Mouse (Mus musculus) adrenal gland, postnatal 10 days (tissue): Measurements from ENCODE around the gene Fbxo48. TPM values are rescaled to one million over a fixed set of nuclear protein-coding genes. Genes with fewer than 3 reads are reported as not detected.
A peak's percentile ranks its signal among the peaks of the same experiment; 100 is the strongest.

Source experiments
- DNase-seq: peaks from one replicate; pipeline ENCODE4 v3.0.0; 2021; ENCODE audit warnings: mixed read lengths
- long read RNA-seq, 2 experiments: library from polyadenylated mRNA; stranded (forward); transcript quantifications; one replicate each; pipeline ENCODE4 v2.0.0; 2021
- total RNA-seq, 2 experiments: library from RNA; stranded (reverse); gene quantifications; 2 replicates each; pipeline ENCODE4 v1.2.3; 2021

The Fbxo48 gene
- 1 to 10 TPM; 1.3 to 2.1 TPM for total RNA-seq
- long read RNA-seq, experiment 1, result 0 reads
- long read RNA-seq, experiment 2, result 0 reads

GRCm38 (mm10) chr11:16950976-16951760 lies at the start of gene Fbxo48:
Gene Fbxo48, plus strand, starts transcription at chr11:16951375.
- DNase-seq, result peak; percentile 96

DNA sequence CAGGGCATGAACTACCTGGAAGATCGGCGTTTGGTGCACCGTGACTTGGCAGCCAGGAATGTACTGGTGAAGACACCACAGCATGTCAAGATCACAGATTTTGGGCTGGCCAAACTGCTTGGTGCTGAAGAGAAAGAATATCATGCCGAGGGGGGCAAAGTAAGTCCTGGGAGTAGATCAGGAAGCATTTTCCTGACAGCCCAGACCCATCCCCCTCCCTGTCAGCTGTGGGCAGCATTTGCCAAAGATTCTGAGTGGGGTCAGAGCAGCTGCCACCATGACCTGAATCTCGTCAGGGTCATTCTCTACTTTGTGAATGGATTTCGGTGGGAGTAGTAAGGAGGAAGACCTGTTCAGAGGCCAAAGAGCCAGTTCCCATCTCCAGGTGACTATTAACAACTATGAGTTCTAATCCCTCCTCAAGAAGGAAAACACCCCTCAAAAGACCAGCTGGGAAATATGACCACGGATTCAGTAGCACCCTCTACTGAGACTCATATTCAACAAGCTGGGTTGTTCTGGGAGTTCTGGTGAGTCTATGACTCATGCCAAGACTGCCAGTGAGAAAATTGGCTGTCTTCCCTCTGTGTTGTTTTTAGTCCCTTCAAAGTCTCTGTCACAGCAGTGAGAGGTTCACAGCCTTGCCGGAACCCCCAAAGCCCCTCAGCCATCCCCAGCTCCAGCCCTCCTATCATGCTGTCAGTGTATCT lies 46.7 kb upstream of the Fbxo48 start:
- DNase-seq, result peak; percentile 37

DNA sequence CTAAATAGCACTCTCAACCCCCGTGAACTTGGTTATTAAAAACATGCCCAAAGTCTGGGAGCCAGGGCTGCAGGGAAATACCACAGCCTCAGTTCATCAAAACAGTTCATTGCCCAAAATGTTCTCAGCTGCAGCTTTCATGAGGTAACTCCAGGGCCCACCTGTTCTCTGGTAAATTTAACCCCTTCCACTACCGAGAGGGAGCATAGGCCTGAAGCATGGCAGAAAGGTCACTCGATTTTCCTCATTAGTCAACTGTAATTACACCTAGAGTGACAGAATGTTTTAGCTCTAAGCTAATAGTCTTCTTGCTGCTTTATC lies 46.2 kb upstream of the Fbxo48 start:
- DNase-seq, result no peak

DNA sequence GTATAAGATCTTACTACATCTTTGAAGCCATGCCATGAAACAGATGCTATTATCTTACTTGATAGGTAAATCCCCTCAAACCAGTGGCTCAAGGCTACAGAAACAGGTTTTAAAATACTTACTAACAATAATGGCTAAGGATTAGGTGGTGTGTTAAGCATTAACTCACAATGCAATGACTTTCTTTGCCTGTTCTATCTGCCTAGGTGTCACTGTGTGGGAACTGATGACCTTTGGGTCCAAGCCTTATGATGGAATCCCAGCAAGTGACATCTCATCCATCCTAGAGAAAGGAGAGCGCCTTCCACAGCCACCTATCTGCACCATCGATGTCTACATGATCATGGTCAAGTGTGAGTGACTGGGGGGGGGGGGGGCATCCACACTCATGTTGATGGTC lies 44.6 kb upstream of the Fbxo48 start:
- no peak for DNase-seq

DNA sequence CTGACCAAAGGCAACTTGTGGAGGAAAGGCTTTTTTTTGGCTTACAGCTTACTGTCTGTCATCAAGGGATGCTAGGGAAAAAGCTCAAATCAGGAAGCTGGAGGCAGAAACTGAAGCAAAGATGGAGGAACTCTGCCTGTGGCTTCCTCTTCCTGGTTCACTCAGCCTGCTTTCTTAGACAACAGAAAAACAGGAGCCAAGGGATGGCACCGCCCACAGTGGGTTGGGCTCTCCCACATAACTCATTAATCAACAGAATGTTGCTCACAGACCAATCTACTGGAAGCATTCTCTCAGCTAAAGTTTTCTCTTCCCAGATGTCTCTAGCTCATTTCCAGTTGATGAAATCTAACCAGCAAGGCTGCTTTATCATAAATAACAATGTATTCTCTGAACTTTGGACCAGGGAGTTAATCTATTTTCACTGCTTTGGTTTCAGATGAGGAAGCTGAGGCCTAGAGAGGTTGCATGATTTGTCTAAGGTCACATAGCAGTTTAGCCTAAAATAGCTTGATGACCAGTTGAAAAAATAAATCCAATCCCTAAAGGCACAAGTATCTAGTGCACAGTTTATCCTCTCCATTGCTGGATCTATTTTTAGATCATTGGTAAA lies 43.6 kb upstream of the Fbxo48 start:
- DNase-seq, result peak; percentile 15

GRCm38 (mm10) chr11:16914756-16915155 lies 36.4 kb upstream of the Fbxo48 start:
- no peak for DNase-seq

GRCm38 (mm10) chr11:16915850-16916249 lies 35.3 kb upstream of the Fbxo48 start:
- DNase-seq, result no peak

- DNase-seq, result no peak
Observed at GRCm38 (mm10) chr11:16917512-16917911, 33.7 kb upstream of the Fbxo48 start.

GRCm38 (mm10) chr11:16932159-16932558 lies 19.0 kb upstream of the Fbxo48 start:
- DNase-seq, result no peak

DNA sequence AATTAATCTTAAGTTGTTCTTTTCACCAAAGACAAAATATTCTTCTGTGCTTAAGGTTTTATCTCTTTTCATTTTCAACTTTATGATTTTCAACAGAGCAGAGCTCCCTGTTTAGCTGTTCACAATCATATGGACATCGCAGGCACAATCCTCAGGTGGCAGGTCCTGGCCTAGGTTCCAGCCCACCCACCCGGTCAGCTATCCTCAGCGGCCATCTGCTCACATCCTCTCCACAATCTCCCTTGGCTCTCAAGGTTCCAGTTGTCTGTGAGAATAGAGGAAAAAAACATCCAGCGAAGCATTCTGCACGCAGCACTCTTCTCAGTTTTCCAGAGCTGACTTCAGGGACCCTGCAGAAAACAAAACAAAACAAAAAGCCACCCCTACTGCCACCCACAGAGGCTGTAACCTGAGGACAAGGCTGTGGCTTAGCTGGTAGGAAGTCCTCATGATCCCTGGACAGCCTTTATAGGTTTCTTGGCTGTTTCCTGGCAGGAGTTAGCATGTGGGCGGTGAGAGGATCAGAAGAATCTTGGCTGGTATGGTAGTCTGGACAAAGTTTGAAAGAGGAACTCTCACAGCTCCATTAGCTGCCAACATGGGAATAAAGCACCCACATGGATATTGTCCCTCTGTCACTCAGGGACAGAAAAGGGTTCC lies 15.5 kb upstream of the Fbxo48 start:
- DNase-seq, result peak; percentile 26

DNA sequence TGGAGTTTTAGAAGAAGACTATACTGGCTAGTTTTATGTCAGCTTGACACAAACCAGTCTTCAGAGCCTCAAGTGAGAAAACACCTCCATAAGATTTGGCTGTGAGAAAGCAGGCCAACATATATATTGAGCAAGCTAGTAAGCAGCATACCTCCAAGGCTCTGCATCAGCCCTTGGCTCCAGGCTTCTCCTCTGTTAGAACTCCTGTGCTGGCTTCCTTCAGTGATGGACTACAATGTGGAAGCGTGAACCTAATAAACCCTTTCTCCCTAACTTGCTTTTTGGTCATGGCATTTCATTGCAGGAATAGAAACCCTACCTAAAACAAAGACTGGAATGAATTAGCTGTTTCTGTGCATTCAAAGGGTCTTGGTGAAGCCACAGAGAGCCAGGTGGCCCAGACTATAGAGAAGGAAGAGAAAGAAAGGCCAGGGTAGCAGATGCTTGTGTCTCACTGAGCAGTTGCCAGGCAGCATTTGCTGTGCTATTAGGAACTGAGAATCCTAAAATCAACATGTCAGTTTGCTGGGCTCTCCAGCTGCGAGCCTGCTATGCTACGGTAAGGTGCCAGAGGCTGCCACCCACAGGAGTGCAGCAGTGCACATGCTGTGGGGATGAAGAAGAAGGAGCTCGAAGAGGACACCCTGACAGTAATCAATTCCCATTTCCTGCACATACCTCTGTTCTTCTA lies 9.9 kb upstream of the Fbxo48 start:
- no peak for DNase-seq

DNA sequence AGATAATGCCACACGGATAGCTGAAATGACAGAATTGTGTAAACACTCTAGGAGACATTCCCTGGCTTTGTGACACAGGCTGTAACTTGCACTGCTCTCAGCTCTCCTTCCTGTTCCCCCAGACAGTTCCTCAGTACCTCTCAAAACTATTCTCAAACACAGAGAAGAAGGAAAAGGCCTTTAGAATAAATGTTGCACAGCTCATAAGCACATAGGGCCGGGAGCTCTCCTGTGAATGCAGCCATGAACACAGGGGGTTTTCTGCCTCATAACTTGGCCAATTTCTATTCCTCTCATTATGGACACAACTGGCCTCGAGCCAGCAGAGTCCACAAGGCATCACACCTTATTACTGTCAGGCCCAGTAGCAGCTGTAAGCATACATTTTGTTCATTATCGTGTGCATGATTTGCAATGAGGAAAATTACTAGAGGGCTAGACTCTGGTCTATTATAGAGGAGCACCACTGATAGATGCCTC lies 9.2 kb upstream of the Fbxo48 start:
- DNase-seq, result no peak

GRCm38 (mm10) chr11:16943016-16943415 lies 8.2 kb upstream of the Fbxo48 start:
- DNase-seq, result no peak

DNA sequence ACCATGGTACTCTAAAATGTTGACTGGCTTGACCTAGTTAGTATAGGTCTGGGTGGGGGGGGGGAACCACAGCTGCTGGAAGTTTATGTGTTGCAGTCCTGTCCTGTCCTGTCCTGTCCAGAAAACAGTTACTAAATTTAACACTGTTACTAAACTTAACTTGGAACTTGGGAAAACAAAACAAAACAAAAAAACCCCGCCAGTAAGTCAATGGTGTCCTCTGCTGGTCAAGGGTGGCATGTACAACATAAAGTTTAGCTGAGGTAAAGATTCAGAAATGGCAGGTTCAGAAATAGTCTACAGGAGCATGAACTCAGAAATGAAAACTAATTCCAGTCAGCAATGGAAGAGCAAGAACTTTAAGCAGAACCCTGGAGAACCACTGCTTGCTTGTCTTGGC lies 2.4 kb upstream of the Fbxo48 start:
- DNase-seq, result peak; percentile 54

GRCm38 (mm10) chr11:16950226-16950975 lies 774 bp upstream of the Fbxo48 start:
- no peak for DNase-seq

DNA sequence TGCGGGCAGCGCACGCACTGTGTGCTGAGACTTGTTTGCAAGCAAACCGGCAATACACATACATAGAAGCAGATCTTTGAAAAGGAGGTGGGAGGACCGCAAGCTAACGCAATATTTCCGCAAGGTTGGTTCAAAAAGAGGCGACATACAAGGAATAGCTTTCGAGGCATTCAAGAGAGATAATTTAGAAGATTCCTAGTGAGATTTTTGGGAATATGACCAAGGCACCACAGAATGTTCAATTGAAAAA lies 511 bp downstream of the Fbxo48 start:
- no peak for DNase-seq

GRCm38 (mm10) chr11:16956115-16956862 lies 5.1 kb downstream of the Fbxo48 start:
- no peak for DNase-seq

DNA sequence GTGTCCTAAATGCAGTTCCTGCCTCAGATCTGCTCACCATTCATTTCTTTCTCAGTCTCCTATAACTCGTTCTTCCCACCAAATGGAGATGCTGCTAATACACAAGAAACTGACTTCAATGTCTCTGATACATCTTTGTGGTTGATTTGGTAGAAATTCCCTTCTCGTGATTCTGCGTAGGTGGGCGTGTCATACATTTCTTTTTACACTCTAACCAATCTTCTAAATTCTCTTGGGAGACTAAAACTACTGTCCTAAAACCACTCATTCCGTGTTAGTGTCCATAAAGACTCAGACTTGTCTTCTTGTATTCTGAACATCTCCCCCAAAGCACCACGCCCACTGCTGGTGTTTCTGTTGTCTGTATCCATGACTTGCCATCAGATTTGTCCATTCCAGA lies 5.9 kb downstream of the Fbxo48 start:
- DNase-seq, result no peak

- DNase-seq, result no peak
Observed at GRCm38 (mm10) chr11:16958520-16958919, 7.3 kb downstream of the Fbxo48 start.

- peak; percentile 34 for DNase-seq
Observed at GRCm38 (mm10) chr11:16967806-16968205, 16.6 kb downstream of the Fbxo48 start.

DNA sequence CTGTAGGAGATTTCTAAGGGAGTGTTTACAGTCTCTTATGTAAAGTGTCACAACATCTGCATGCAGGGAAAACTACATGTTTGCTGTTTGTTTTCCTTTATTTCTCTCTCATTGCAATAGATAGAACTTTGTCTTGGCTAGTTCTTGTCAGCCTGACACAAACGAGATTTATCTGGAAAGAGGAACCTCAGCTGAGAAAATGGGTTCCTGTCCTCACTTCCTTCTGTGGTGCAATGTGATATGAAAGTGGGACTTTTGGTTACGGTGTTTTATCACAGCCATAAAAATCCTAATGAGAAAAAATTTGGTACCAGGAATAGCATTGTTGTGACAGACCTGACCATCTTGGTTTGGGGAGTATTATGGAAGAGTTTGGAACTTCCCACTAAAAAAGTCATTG lies 18.5 kb downstream of the Fbxo48 start:
- DNase-seq, result no peak
